Comparison of ENCODE assay signal across 12 mouse cellular contexts in genomic region chr12:9839198-9839845, GRCm38 (mm10).
"Had no signal": no experiment of that assay in that cellular context is flagged by ENCODE, and none has a peak within 500 bp of the region (broad histone marks: within the 10 kb centered on the region; RNA-seq: fewer than 3 reads in every experiment).

No protein-coding gene starts in this region.

- H3K4me2 ChIP-seq: liver, embryonic 11.5 days; liver, embryonic 15.5 days; midbrain, embryonic 12.5 days; stomach, embryonic 15.5 days had no signal

- H3K9ac ChIP-seq: liver, embryonic 15.5 days; midbrain, embryonic 12.5 days; stomach, embryonic 15.5 days had no signal

- ATAC-seq: midbrain, embryonic 16.5 days had no signal

- H3K27ac ChIP-seq: limb, embryonic 10.5 days; liver, embryonic 15.5 days; midbrain, embryonic 12.5 days; stomach, embryonic 15.5 days had no signal

- H3K27me3 ChIP-seq: liver, embryonic 15.5 days; midbrain, embryonic 12.5 days; stomach, embryonic 15.5 days had no signal

- H3K4me3 ChIP-seq: limb, embryonic 10.5 days; liver, embryonic 15.5 days; midbrain, embryonic 12.5 days; stomach, embryonic 15.5 days had no signal

- DNase-seq: kidney, adult 8-10 months; kidney, postnatal 25 days; lung, postnatal 14 days; right cerebral cortex, postnatal 14 days; thymus, adult 2 months; thymus, postnatal 25 days had no signal

- H3K4me1 ChIP-seq: limb, embryonic 10.5 days; liver, embryonic 15.5 days; midbrain, embryonic 12.5 days; stomach, embryonic 15.5 days had no signal

- H3K36me3 ChIP-seq: limb, embryonic 10.5 days; liver, embryonic 15.5 days; midbrain, embryonic 12.5 days; stomach, embryonic 15.5 days had no signal

- H3K9me3 ChIP-seq: limb, embryonic 10.5 days; liver, embryonic 15.5 days; midbrain, embryonic 12.5 days; stomach, embryonic 15.5 days had no signal
